Mouse (Mus musculus) hindbrain, embryonic 15.5 days (tissue): ENCODE results near the gene Rara. TPM values are rescaled to one million over a fixed set of nuclear protein-coding genes. Genes with fewer than 3 reads are reported as not detected.
"Not testable (repeated sequence)": the region's sequence is repeated elsewhere in the genome, so short reads cannot be mapped to it uniquely, and the experiment has no call there.

Experiments
- ATAC-seq: fragments of 200-750 bp; cut with Nextera tagmentation; 2 replicates; pipeline ENCODE4 v1.8.0; 2017; ENCODE audit warnings: low read depth, moderate number of reproducible peaks, moderate TSS enrichment; ENCODE audit not compliant: low FRiP score
- H3K27ac ChIP-seq: fragments of 300-500 bp; sonication (generic); replicated peaks from 2 replicates; pipeline ENCODE4 v1.5.1; 2015; ENCODE audit warnings: mild to moderate bottlenecking, inconsistent platforms
- H3K27me3 ChIP-seq: fragments of 300-500 bp; sonication (generic); 2 replicates; pipeline ENCODE4 v1.6.1; 2015; ENCODE audit warnings: control low read depth, inconsistent platforms
- H3K36me3 ChIP-seq: fragments of 300-500 bp; sonication (generic); 2 replicates; pipeline ENCODE4 v1.6.1; 2015; ENCODE audit warnings: control low read depth, inconsistent platforms
- H3K4me1 ChIP-seq: fragments of 300-500 bp; sonication (generic); replicated peaks from 2 replicates; pipeline ENCODE4 v1.6.1; 2015; ENCODE audit warnings: control low read depth, inconsistent platforms
- H3K4me2 ChIP-seq: fragments of 300-500 bp; sonication (generic); 2 replicates; pipeline ENCODE4 v1.6.1; 2015; ENCODE audit warnings: moderate library complexity, mild to moderate bottlenecking, inconsistent platforms
- H3K4me3 ChIP-seq: fragments of 300-500 bp; sonication (generic); 2 replicates; pipeline ENCODE4 v1.5.1; 2015; ENCODE audit warnings: mild to moderate bottlenecking, inconsistent platforms
- H3K9ac ChIP-seq: fragments of 300-500 bp; sonication (generic); 2 replicates; pipeline ENCODE4 v1.6.1; 2015; ENCODE audit warnings: inconsistent platforms
- H3K9me3 ChIP-seq: fragments of 300-500 bp; sonication (generic); 2 replicates; pipeline ENCODE4 v1.6.1; 2016; ENCODE audit warnings: control low read depth, inconsistent platforms
- WGBS: fragments of 180-500 bp; shearing (Covaris S2); methylation state at CpG from one replicate; pipeline ENCODE4 v1.1.7; 2015; 5-methylcytosine and 5-hydroxymethylcytosine counted together
- polyA plus RNA-seq: library from polyadenylated mRNA; unstranded; fragments of >200 nt; fragmentation: Nextera tagmentation; extraction: Ambion mirVana; gene quantifications from 2 replicates; pipeline ENCODE4 v1.2.1, GENCODE M21; 2015

The Rara gene
- polyA plus RNA-seq, 1 experiment from 2014 or later, result 16.8 TPM

DNA sequence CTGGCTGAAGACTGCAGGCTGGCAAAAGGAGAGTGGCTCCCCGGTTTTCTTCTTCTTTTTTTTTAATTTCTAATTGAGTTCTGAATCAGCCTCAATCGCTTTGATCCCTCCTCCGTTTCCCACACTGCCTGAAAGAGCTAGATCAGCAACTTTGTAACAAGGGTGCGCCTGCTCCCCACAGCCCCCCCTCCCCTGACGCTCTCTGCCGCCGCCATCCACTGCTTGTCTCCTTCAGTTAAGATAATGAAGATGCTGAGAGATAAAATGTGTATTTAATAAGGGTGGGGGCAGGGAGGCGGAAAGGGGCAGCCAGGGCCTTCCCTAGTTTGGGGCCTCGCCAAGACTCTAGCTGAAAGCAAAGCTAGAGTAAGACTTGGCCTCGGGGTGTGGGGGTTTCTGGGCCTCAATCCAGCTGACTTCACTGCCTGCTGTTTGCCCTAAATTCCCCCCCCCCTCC is 2.3 kb upstream of the Rara start:
- no peaks in the 10 kb centered on the region for H3K27me3 ChIP-seq
- no peak overlapping the region for H3K9ac ChIP-seq
- H3K9me3 ChIP-seq, result no peaks in the 10 kb centered on the region
- H3K4me3 ChIP-seq, result no peak overlapping the region
- peak overlapping the region; percentile 26 for H3K4me2 ChIP-seq
- H3K36me3 ChIP-seq, result no peaks in the 10 kb centered on the region
- peak overlapping the region; percentile 71 for H3K27ac ChIP-seq
- no peak for ATAC-seq
- 5% methylated on average over 10 of the region's 10 CpGs for WGBS
- H3K4me1 ChIP-seq, result peaks cover 72% of the 10 kb centered on the region

DNA sequence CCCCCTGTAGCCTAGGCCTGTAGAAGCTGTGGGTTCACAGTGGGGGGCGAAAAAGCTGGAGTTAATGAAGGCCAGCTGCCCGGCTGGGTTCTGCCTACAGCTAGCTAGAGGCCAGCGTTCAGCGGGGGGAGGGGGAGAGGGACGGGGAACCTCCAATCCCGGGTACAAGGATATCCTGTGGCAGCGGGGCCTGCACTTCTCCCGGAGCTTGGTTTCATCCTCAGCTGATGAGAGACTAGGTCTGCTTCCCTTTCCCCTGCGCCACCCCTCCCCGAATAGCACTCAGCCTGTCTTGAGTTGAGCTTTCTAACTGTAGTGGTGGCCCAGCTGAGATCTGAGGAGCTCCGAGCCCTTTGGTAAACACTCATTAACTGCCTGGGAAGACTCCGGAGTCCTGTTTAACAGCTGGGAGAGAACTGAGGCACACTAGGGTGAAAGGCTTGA is 1.7 kb upstream of the Rara start:
- ATAC-seq, result 0 out of 2 replicates have a peak, but pooled peaks have one; percentile 13
- peak overlapping the region; percentile 71 for H3K27ac ChIP-seq
- H3K4me3 ChIP-seq, result no peak overlapping the region
- H3K27me3 ChIP-seq, result no peaks in the 10 kb centered on the region
- H3K4me1 ChIP-seq, result peaks cover 78% of the 10 kb centered on the region
- H3K9me3 ChIP-seq, result no peaks in the 10 kb centered on the region
- no peak overlapping the region; the same call in 1 of the 2 replicates for H3K9ac ChIP-seq
- H3K4me2 ChIP-seq, result peak overlapping the region; percentile 26
- WGBS, result 8% methylated on average over 12 of the region's 12 CpGs
- no peaks in the 10 kb centered on the region for H3K36me3 ChIP-seq

DNA sequence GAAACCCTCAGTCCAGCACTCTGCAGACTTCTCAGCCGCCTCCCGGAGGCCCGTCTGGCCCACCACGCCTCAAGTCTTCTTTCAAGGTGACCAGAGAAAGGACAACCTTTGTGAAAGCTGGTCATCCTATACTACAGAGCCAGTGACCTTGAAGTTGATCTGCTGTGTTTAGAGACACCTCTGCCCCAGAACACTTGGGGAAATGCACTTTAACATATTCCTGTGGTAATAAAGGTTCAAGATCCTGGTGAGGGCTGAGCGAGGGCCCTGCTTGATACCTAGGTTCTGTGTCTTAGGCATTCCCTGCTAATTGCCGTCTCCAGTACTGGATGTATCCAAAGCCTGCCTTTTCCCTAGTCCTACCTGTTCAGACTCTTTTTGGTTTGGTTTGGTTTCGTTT is 1.1 kb upstream of the Rara start:
- Histone ChIP-seq H3K9me3 (no peaks in the 10 kb centered on the region), H3K27ac (0 out of 2 replicates have a peak overlapping the region, but pooled peaks have one; percentile 71), H3K27me3 (no peaks in the 10 kb centered on the region), H3K9ac (no peak overlapping the region), H3K36me3 (no peaks in the 10 kb centered on the region), H3K4me3 (no peak overlapping the region), H3K4me1 (peaks cover 85% of the 10 kb centered on the region), H3K4me2 (no peak overlapping the region)
- 70% methylated on average over 7 of the region's 7 CpGs for WGBS
- ATAC-seq, result no peak

DNA sequence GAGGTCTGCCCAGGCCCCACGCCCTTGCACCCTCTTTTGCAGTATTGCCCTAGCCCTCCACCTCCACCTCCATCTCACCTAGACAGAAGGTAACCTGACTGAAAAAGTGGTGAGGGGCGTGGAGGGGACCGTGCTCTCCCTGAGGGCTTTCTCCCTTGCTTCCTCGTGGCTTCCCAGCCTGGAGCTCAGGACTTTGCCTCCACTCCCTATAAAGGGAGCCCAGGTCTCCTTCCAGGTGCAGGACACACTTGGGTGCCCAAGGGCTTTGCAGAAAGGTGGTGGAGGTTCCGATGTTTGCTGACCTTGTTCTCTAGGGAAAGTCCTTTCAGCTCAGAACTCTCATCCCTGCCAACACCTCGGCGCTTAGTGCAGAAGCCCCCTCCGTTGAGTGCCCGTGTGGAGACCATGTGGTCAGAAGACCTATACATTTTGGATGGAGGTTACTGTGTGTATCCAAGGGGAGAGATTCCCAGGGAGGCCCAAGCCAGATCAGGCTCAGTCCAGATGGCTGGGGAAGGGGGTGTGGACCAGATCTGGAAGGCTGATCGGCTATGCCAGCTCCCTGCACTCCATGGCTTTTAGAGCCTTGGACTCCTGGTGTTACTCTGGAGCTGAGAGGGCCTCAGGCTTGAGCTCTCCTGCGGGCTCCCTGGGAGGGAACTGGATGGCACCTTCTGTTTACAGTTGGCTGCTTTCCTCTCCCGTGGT is 722 bp downstream of the Rara start:
- Histone ChIP-seq H3K4me2 (peak overlapping the region; percentile 82), H3K36me3 (no peaks in the 10 kb centered on the region), H3K9me3 (no peaks in the 10 kb centered on the region), H3K4me1 (peaks cover 91% of the 10 kb centered on the region), H3K4me3 (peak overlapping the region; percentile 55), H3K9ac (peak overlapping the region; percentile 63), H3K27ac (peak overlapping the region; percentile 65; the same call in 1 of the 2 replicates), H3K27me3 (no peaks in the 10 kb centered on the region)
- ATAC-seq, result peak; percentile 4; the same call in 1 of the 2 replicates
- 11% methylated on average over 12 of the region's 12 CpGs for WGBS

DNA sequence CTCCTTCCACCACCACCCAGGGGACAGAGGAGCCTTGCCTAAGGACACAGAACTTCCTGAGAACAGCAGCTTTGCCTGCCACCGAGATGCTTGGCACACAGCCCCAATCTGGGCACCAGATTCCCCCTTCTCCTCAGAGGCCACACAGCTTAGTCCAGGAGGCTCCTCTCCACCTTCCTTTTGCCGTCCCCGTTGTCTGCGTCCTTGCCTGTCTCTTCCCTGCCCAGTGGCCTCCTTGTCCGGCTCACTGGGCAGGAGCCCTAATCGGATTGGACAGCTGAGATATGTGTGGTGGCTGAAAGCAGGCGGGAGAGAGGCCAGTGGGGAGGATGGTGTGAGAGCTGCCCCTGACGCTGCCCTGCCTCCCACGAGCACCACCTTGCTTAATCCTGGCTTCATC is 1.9 kb downstream of the Rara start:
- ATAC-seq, result no peak
- H3K4me1 ChIP-seq, result peaks cover 84% of the 10 kb centered on the region
- H3K36me3 ChIP-seq, result no peaks in the 10 kb centered on the region
- peak overlapping the region; percentile 82 for H3K4me2 ChIP-seq
- H3K27ac ChIP-seq, result peak overlapping the region; percentile 65
- H3K9me3 ChIP-seq, result no peaks in the 10 kb centered on the region
- 5% methylated on average over 9 of the region's 9 CpGs for WGBS
- no peaks in the 10 kb centered on the region for H3K27me3 ChIP-seq
- peak overlapping the region; percentile 37 for H3K9ac ChIP-seq
- H3K4me3 ChIP-seq, result peak overlapping the region; percentile 55

DNA sequence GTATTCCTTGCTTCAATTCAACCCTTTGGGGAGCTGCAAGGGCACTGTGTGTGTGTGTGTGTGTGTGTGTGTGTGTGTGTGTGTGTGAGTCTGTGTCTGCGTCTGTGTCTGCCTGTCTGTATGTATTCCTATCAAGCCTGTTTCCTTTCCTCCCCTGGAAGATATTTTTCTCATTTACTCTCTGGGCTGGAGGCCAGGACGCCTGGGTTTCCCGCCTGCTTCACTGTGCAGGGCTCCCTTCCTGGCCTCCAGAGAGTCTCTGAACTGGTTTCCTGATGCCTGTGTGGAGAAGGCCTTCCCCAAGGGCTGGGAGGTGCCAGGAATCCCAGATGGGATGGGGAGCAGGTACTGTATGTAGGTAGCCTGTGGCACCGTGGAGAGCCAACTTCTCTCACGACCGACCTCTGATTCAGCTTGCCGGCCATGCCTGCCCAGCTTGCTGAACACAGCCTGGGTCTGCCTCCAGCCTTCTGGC is 2.5 kb downstream of the Rara start:
- H3K4me3 ChIP-seq, result peak overlapping the region; percentile 55; the same call in 1 of the 2 replicates
- H3K9me3 ChIP-seq, result no peaks in the 10 kb centered on the region
- 45% methylated on average over 7 of the region's 7 CpGs for WGBS
- H3K27ac ChIP-seq, result peak overlapping the region; percentile 65
- ATAC-seq, result no peak
- H3K36me3 ChIP-seq, result no peaks in the 10 kb centered on the region
- H3K4me2 ChIP-seq, result peak overlapping the region; percentile 82
- peak overlapping the region; percentile 37; the same call in 1 of the 2 replicates for H3K9ac ChIP-seq
- no peaks in the 10 kb centered on the region for H3K27me3 ChIP-seq
- H3K4me1 ChIP-seq, result peaks cover 78% of the 10 kb centered on the region

DNA sequence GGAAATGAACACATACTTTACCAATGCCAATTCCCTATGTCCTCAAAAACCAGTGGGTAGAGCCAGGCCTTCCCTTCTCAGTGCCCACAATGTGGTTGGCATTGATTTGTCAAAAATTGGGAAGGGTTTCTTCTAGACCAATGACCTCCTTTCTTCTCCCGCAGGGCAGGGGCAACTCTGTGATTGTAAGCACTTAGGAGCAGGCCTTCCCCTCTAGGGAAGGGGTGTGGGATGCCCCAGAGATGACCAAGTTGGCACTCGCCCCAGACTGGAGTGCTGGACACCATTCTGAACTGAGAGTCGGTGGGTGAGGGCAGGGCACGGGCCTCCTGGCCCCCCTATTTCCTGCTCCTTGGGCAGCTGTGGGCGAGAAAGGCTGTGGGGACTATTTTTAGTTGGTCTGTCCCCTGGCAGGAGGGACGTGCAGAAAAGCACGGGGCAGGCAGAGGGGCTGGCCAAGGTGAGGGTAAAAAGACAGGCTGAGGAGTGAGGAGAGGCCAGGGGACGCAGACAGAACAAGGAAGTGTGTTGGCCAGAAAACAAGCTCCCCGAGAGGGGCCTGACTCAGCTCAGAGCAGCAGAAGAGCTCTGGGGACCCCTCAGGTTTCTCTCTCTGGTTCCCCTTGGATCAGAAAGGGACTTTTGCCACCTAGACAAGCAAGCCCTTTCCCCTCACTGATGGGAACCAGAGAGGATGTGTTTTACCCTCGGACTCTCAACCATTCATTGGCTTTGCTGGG is 3.3 kb downstream of the Rara start:
- no peak overlapping the region for H3K4me2 ChIP-seq
- WGBS, result 38% methylated on average over 10 of the region's 10 CpGs
- no peak overlapping the region; the same call in 1 of the 2 replicates for H3K9ac ChIP-seq
- no peaks in the 10 kb centered on the region for H3K27me3 ChIP-seq
- peaks cover 72% of the 10 kb centered on the region for H3K4me1 ChIP-seq
- no peak overlapping the region for H3K4me3 ChIP-seq
- no peak for ATAC-seq
- no peaks in the 10 kb centered on the region for H3K36me3 ChIP-seq
- H3K27ac ChIP-seq, result peak overlapping the region; percentile 65
- H3K9me3 ChIP-seq, result no peaks in the 10 kb centered on the region

DNA sequence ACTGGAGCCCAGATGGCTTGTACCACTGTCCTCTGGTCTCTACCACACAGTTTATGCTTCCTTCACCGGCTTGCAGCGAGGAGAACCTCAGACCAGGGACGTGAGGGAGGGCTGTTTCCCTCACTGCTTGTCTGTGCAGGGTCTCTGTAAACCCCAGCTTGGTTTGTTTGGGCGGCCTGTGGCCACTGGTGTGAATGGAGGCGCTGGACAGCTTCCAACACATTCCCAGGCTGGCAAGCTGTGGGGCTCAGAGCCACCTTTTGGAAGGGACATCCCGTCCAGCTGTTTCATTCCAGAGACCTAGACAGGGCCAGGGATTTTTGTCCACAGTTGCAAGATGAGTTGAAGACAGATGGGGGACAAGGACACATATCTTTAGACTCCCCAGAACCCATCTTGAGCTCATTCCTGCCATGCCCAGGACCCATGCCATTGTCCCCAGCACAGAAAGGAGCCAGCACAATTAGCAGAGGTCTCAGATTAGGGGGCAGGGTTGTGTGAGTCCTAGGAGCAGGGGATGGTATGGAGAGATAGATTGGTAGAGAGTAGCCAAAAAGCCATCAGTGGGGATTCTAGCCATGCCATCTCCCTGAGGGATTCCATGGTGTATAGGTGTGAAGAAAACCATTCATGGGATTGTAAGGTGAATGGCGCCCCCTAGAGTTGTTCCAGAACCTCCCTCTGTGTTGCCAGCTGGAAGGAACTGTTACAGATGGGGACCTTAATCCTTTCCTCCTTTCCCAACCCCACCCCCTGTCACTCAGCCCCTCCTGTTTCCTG is 4.1 kb downstream of the Rara start:
- Histone ChIP-seq H3K9me3 (no peaks in the 10 kb centered on the region), H3K4me3 (no peak overlapping the region), H3K27ac (peak overlapping the region; percentile 65), H3K4me1 (peaks cover 73% of the 10 kb centered on the region), H3K9ac (peak overlapping the region; percentile 1; the same call in 1 of the 2 replicates), H3K36me3 (no peaks in the 10 kb centered on the region), H3K4me2 (no peak overlapping the region), H3K27me3 (no peaks in the 10 kb centered on the region)
- WGBS, result 24% methylated on average over 7 of the region's 7 CpGs
- ATAC-seq, result no peak

DNA sequence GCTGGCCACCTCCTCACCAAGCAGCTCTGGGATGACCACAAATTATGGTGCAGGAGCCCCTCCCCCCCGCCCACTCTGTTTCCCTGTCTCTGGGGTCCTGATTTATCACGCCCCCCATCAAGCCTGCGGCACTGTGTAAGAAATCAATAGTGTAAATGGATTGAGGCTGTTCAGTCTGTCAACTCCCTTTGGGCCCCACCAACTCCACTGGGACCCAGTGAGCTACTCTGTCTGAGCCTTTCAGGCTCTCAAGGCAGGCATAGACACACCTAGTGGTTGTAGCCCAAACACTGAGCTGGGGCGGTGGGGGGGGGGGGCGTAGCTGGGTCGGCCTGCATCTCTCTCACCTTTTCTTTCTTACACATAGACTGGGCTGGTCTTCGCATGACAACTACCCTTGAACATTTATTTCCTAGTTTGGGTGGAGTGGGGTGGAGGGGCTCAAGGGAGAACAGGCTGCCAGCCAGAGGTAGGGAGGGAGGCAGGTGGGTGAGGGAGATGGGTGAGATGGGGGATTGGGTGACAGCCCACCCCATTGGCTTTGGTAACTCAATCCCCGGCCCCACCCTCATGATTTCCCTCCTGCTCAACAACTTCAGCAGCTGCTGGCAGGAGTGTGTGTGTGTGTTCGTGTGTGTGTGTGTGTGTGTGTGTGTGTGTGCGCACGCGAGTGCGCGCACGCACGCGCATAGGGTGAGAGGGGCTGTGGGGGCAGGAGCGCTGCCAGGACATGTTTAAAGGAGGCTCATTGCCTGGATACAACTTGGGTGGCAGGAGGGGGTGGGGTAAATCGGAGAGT is 4.9 kb downstream of the Rara start:
- no peaks in the 10 kb centered on the region for H3K27me3 ChIP-seq
- WGBS, result 35% methylated on average over 19 of the region's 19 CpGs
- ATAC-seq, result no peak
- no peaks in the 10 kb centered on the region for H3K36me3 ChIP-seq
- H3K9ac ChIP-seq, result no peak overlapping the region
- no peak overlapping the region for H3K4me3 ChIP-seq
- H3K4me2 ChIP-seq, result peak overlapping the region; percentile 9
- no peaks in the 10 kb centered on the region for H3K9me3 ChIP-seq
- no peak overlapping the region for H3K27ac ChIP-seq
- peaks cover 73% of the 10 kb centered on the region for H3K4me1 ChIP-seq

DNA sequence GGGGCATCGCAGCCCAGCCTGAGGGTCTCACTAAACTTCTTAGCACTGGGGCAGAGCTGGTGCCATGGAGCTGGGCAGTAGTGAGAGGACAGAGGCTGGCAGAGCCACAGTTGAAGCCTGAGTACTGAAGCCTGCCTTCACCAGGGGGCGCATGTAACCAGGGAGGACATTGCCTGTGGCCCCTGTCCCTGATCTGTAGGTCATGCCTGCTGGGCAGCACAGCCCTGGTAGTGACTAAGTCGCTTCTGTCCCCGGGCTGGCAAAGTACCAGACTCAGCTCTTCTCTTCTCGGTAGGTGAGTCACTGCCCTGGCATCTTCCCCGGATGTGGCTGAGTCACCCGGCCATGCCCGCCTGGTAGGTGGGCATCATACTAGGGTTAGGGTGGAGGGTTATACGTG is 5.5 kb downstream of the Rara start:
- ATAC-seq, result no peak
- Histone ChIP-seq H3K36me3 (no peaks in the 10 kb centered on the region), H3K27ac (no peak overlapping the region), H3K4me1 (peaks cover 73% of the 10 kb centered on the region), H3K27me3 (no peaks in the 10 kb centered on the region), H3K4me2 (peak overlapping the region; percentile 9), H3K9ac (no peak overlapping the region), H3K9me3 (no peaks in the 10 kb centered on the region), H3K4me3 (no peak overlapping the region)
- 40% methylated on average over 9 of the region's 9 CpGs for WGBS

DNA sequence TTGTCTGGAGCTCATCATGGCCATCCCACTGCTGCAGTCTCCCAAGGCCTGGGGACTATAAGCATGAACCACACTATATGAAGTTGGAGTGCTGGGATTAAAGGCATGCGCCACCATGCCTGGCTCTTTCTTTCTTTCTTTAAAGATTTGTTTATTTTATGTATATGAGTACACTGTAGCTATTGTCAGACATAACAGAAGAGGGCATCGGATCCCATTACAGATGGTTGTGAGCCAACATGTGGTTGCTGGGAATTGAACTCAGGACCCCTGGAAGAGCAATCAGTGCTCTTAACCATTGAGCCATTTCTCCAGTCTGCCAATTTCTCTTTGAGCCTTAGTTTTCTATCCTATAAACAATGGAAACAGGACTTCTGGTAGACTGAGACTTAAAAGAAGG is 6.2 kb downstream of the Rara start:
- H3K4me1 ChIP-seq, result peaks cover 73% of the 10 kb centered on the region
- not testable (repeated sequence) for H3K4me2 ChIP-seq, H3K9me3 ChIP-seq, ATAC-seq, H3K27me3 ChIP-seq, H3K4me3 ChIP-seq, H3K9ac ChIP-seq, H3K27ac ChIP-seq, H3K36me3 ChIP-seq
- 92% methylated on average over 2 of the region's 2 CpGs for WGBS
